Mouse (Mus musculus): ENCODE measurements at regions not wholly inside any gene's neighbourhood (a gene's known extent, or its start where the extent isn't known, plus 50 kb on each side); places are given as distances from the start of the nearest gene placed in this dataset.
A peak's percentile ranks its signal among the peaks of the same experiment; 100 is the strongest.

DNA sequence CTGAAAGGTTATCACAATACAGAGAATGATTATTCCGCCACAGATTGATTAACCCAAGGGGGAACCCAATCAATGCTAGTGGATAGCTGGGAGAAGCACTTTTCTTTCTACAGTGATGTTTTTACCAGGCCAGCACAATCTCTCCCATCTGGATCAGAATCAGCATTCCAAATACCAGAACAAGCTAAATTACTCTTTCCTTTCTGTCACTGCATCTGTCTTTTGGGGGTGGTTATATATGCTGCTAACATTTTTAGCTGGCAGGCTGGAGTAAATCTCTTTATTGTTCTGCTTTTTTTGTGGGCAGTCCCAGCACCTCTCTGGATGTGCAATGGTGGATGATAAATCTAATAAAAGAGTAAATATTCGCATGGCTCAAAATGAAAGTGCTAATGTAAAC lies 242.3 kb upstream of the Cxxc4 start:
- H3K9me3 ChIP-seq: no peaks in the 10 kb centered on the region
- H3K4me2 ChIP-seq: no peak overlapping the region
- no peak overlapping the region for H3K4me3 ChIP-seq
- H3K36me3 ChIP-seq (replicated peaks): no peaks in the 10 kb centered on the region
- no peak for ATAC-seq (replicated peaks)
- no peaks in the 10 kb centered on the region for H3K4me1 ChIP-seq
- H3K27ac ChIP-seq: no peak overlapping the region
- no peak overlapping the region for H3K9ac ChIP-seq
- no peaks in the 10 kb centered on the region for H3K27me3 ChIP-seq (replicated peaks)
- 84% methylated on average over 2 of the region's 2 CpGs for WGBS

- 77% methylated on average over 8 of the region's 8 CpGs for WGBS
- no peaks in the 10 kb centered on the region for H3K36me3 ChIP-seq (replicated peaks)
- H3K9ac ChIP-seq: no peak overlapping the region
- no peak overlapping the region for H3K4me3 ChIP-seq
- H3K27ac ChIP-seq: no peak overlapping the region
- no peak overlapping the region for H3K4me2 ChIP-seq
- H3K4me1 ChIP-seq: no peaks in the 10 kb centered on the region
- no peaks in the 10 kb centered on the region for H3K27me3 ChIP-seq (replicated peaks)
- H3K9me3 ChIP-seq: no peaks in the 10 kb centered on the region
- ATAC-seq (replicated peaks): peak; percentile 65; the same call in 1 of the 2 replicates
Observed at GRCm38 (mm10) chr3:133999965-134000364, 236.3 kb upstream of the Cxxc4 start.

DNA sequence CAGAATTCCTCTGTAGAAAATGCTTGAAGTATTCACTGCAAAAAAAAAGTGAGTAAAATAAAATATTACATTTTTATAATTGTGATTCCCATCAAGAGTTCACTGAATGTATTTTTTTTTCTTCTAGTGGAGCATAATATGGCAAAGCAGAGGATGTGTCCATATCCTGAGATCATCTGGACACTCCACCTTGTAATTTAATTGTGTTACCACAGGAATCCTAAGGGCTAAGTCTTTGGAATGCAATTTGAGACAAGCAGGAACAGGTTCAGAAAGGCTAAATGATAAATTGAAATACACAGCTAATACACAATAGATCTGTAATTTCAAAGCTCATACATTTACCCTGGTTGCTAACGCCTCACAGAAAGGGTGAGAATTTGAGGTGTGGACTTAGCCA lies 235.7 kb upstream of the Cxxc4 start:
- no peak for ATAC-seq (replicated peaks)
- Histone ChIP-seq H3K27me3 (replicated peaks) (no peaks in the 10 kb centered on the region), H3K9ac (no peak overlapping the region), H3K4me2 (no peak overlapping the region), H3K4me3 (no peak overlapping the region), H3K36me3 (replicated peaks) (no peaks in the 10 kb centered on the region), H3K4me1 (no peaks in the 10 kb centered on the region), H3K27ac (no peak overlapping the region), H3K9me3 (no peaks in the 10 kb centered on the region)
- WGBS: 70% methylated on average over 1 of the region's 1 CpGs

GRCm38 (mm10) chr3:134014805-134015204 lies 221.5 kb upstream of the Cxxc4 start:
- H3K4me3 ChIP-seq: no peak overlapping the region
- H3K9me3 ChIP-seq: no peaks in the 10 kb centered on the region
- 0 out of 2 replicates have a peak, but pooled peaks have one; percentile 37 for ATAC-seq (replicated peaks)
- H3K36me3 ChIP-seq (replicated peaks): no peaks in the 10 kb centered on the region
- peaks cover 7% of the 10 kb centered on the region for H3K4me1 ChIP-seq
- H3K27me3 ChIP-seq (replicated peaks): no peaks in the 10 kb centered on the region
- H3K27ac ChIP-seq: no peak overlapping the region
- no peak overlapping the region for H3K4me2 ChIP-seq
- H3K9ac ChIP-seq: no peak overlapping the region
- WGBS: 55% methylated on average over 2 of the region's 2 CpGs

DNA sequence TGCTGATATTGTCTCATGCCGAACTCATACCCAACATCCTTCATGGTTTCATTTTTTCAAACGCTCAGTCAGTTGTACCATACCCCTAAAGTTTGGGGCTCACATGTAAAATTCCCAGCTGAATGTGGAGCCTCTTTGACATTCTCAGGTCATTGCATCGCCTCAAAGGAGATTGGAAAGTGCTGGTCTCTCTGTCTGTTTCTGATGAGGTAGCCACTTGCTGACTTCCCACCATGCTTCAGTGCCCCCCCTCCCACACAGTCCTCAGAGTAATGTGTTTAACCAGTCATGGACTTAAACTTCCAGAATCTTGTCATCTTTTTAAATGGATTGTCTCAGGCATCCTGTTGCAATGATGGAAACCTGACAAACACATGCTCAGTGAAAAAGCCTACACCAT lies 220.9 kb upstream of the Cxxc4 start:
- Histone ChIP-seq H3K36me3 (replicated peaks) (no peaks in the 10 kb centered on the region), H3K27me3 (replicated peaks) (no peaks in the 10 kb centered on the region), H3K27ac (no peak overlapping the region), H3K4me1 (peaks cover 7% of the 10 kb centered on the region), H3K9me3 (no peaks in the 10 kb centered on the region), H3K4me2 (no peak overlapping the region), H3K9ac (no peak overlapping the region), H3K4me3 (no peak overlapping the region)
- WGBS: 89% methylated on average over 3 of the region's 3 CpGs
- no peak for ATAC-seq (replicated peaks)

GRCm38 (mm10) chr3:134033862-134034261 lies 202.4 kb upstream of the Cxxc4 start:
- Histone ChIP-seq H3K4me3 (no peak overlapping the region), H3K4me1 (no peaks in the 10 kb centered on the region), H3K4me2 (no peak overlapping the region), H3K36me3 (replicated peaks) (no peaks in the 10 kb centered on the region), H3K27ac (no peak overlapping the region), H3K27me3 (replicated peaks) (no peaks in the 10 kb centered on the region), H3K9me3 (no peaks in the 10 kb centered on the region), H3K9ac (no peak overlapping the region)
- ATAC-seq (replicated peaks): no peak
- WGBS: 72% methylated on average over 5 of the region's 5 CpGs

DNA sequence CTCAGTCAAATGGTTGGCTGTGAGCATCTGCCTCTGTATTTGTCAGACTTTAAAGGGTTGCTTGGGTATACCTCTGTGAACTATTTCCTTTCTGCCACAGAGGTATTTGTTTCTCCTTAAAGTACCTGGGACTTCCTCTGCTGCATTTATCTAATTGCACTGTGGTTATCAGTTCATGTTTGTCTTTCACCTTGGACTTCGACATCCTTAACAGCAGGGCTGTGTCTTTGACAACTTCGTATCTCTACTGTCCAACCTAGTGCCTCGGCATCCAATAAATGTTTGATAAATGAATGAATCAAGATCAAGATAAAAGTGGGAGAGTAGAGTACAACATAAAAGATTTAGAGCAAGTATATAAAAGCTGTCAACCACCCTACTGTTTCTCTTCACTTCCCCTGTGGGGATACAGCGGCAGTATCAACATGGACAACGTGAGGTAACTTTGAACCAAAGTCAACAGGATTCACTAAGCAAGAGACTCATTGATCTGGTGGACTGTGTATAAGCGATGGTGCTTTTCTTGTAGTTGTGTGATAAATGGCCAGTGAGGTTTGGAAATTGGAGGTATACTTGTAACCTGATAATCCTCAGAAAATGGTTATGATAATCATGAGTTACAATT lies 199.9 kb upstream of the Cxxc4 start:
- H3K4me3 ChIP-seq: no peak overlapping the region
- H3K4me1 ChIP-seq: no peaks in the 10 kb centered on the region
- H3K36me3 ChIP-seq (replicated peaks): no peaks in the 10 kb centered on the region
- H3K27ac ChIP-seq: no peak overlapping the region
- WGBS: 94% methylated on average over 6 of the region's 6 CpGs
- no peak overlapping the region for H3K4me2 ChIP-seq
- no peak overlapping the region for H3K9ac ChIP-seq
- H3K27me3 ChIP-seq (replicated peaks): no peaks in the 10 kb centered on the region
- no peaks in the 10 kb centered on the region for H3K9me3 ChIP-seq
- no peak for ATAC-seq (replicated peaks)

DNA sequence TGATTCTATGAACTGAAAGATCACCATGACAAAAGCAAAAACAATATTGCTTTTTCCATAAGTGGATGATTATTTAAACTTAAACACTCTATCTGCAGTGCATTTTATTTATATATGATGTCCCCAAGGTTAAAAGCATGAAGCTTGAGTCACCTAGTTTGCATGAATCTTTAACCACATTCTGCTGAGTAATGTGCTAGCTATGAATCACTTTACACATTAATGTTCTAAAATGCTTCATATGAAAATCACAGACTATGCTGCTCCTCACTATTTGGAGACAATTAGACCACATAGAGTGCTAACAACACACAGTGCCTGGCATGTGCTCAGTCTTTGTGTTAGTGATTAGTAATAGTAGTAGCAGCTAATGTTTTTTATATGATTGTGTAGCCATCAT lies 185.6 kb upstream of the Cxxc4 start:
- Histone ChIP-seq H3K27me3 (replicated peaks) (no peaks in the 10 kb centered on the region), H3K36me3 (replicated peaks) (no peaks in the 10 kb centered on the region), H3K4me3 (no peak overlapping the region), H3K27ac (no peak overlapping the region), H3K4me1 (no peaks in the 10 kb centered on the region), H3K4me2 (no peak overlapping the region), H3K9ac (no peak overlapping the region), H3K9me3 (no peaks in the 10 kb centered on the region)
- no peak for ATAC-seq (replicated peaks)

DNA sequence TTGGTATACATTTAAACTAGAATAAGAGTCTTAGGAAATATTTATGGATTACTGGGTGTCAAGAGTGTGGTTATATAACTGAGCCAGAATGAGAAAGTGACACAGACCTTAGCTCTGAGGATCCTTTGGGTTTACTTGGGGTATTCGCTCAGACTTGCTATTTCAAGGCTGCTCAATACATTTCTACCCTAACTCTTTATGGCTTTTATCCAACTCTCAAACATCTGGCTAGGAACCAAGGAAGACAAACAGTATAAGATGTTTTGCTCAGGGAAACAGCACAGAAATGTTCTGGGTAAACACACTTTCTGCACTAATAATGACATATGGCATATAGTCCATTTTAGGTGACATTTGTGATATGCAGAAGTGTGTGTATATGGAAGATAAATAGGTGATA lies 153.8 kb upstream of the Cxxc4 start:
- Histone ChIP-seq H3K27me3 (replicated peaks) (no peaks in the 10 kb centered on the region), H3K36me3 (replicated peaks) (no peaks in the 10 kb centered on the region), H3K4me1 (no peaks in the 10 kb centered on the region), H3K9ac (no peak overlapping the region), H3K27ac (no peak overlapping the region), H3K9me3 (no peaks in the 10 kb centered on the region), H3K4me3 (no peak overlapping the region), H3K4me2 (no peak overlapping the region)
- ATAC-seq (replicated peaks): no peak
- WGBS: 79% methylated on average over 1 of the region's 1 CpGs

DNA sequence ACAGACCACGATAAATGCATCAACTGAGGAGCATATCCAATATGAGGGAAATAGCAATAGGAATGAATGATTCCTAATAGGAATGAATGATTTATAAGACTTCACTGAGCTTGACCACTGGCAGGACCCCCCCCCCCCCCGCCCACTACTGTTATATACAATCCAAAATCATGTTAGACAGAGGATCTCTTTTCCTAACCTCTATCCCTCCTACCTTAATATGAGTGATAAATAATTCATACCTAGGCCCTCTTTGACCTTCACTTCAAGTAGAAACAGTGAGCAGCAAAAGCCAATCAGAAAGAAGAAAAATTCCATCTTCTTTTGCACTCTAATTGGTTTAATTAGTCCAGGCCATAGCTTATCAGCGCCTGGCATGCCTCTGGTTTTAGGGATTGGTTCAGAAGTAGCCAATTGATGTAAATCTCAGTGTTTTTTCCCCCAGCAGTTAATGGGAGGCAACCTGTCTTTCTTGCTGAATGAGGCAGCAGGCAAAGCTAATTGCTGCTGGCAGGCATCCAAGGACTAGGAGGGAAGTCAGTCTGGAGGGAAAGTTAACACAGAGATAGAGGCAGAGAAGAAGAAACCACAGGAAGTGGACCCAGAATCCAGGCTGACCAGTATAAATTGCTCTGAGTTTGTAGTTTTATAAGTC lies 136.7 kb upstream of the Cxxc4 start:
- H3K9me3 ChIP-seq: no peaks in the 10 kb centered on the region
- H3K4me2 ChIP-seq: no peak overlapping the region
- H3K27me3 ChIP-seq (replicated peaks): no peaks in the 10 kb centered on the region
- ATAC-seq (replicated peaks): peak; percentile 83
- H3K4me3 ChIP-seq: no peak overlapping the region
- H3K27ac ChIP-seq: no peak overlapping the region
- H3K4me1 ChIP-seq: peaks cover 8% of the 10 kb centered on the region
- 61% methylated on average over 3 of the region's 3 CpGs for WGBS
- no peak overlapping the region for H3K9ac ChIP-seq
- no peaks in the 10 kb centered on the region for H3K36me3 ChIP-seq (replicated peaks)

- no peak overlapping the region for H3K4me3 ChIP-seq
- H3K27ac ChIP-seq: no peak overlapping the region
- H3K9me3 ChIP-seq: no peaks in the 10 kb centered on the region
- WGBS: 75% methylated on average over 3 of the region's 3 CpGs
- no peak overlapping the region for H3K9ac ChIP-seq
- H3K27me3 ChIP-seq (replicated peaks): no peaks in the 10 kb centered on the region
- no peak overlapping the region for H3K4me2 ChIP-seq
- no peaks in the 10 kb centered on the region for H3K36me3 ChIP-seq (replicated peaks)
- peaks cover 8% of the 10 kb centered on the region for H3K4me1 ChIP-seq
- ATAC-seq (replicated peaks): no peak
Observed at GRCm38 (mm10) chr3:134102151-134102738, 134.0 kb upstream of the Cxxc4 start.

GRCm38 (mm10) chr3:134104625-134105024 lies 131.7 kb upstream of the Cxxc4 start:
- peaks cover 7% of the 10 kb centered on the region for H3K4me1 ChIP-seq
- no peaks in the 10 kb centered on the region for H3K36me3 ChIP-seq (replicated peaks)
- no peak overlapping the region for H3K9ac ChIP-seq
- no peak overlapping the region for H3K4me3 ChIP-seq
- H3K4me2 ChIP-seq: no peak overlapping the region
- H3K9me3 ChIP-seq: no peaks in the 10 kb centered on the region
- H3K27ac ChIP-seq: no peak overlapping the region
- no peak for ATAC-seq (replicated peaks)
- no peaks in the 10 kb centered on the region for H3K27me3 ChIP-seq (replicated peaks)
- WGBS: 94% methylated on average over 1 of the region's 1 CpGs

DNA sequence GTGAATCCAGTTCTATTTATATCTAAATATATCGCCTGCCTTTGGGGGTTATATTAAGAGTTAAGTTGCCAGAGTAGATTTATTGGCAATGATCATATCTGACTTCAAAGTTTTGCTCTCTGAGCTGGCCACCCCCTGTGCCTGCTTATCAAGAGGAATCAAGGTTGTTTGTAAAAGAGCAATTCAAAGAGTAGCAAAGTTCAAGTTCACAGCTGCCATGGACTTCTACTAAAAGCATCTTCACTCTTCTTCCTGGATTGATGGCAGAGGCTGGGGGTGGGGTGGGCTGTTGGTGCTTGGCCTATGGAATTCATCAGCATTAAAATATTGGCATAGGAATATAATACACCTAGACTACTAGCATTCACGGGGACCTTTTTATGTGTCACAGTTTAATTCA lies 131.2 kb upstream of the Cxxc4 start:
- WGBS: 89% methylated on average over 2 of the region's 2 CpGs
- no peak overlapping the region for H3K27ac ChIP-seq

More for the DNA sequence above, 131.2 kb upstream of the Cxxc4 start:
- ATAC-seq (replicated peaks): no peak
- no peaks in the 10 kb centered on the region for H3K36me3 ChIP-seq (replicated peaks)
- no peaks in the 10 kb centered on the region for H3K27me3 ChIP-seq (replicated peaks)
- no peak overlapping the region for H3K9ac ChIP-seq
- no peaks in the 10 kb centered on the region for H3K9me3 ChIP-seq
- H3K4me2 ChIP-seq: no peak overlapping the region
- no peak overlapping the region for H3K4me3 ChIP-seq
- H3K4me1 ChIP-seq: peaks cover 2% of the 10 kb centered on the region
